Mouse (Mus musculus) brain, embryonic 14.5 days (tissue): ENCODE data around the gene Akap13.

Experiments
- CTCF ChIP-seq: fragments of 200-500 bp; IDR thresholded peaks from 2 replicates; pipeline ENCODE4 v1.5.1; 2012; ENCODE audit warnings: inconsistent platforms, mild to moderate bottlenecking, moderate library complexity, borderline replicate concordance; ENCODE audit not compliant: insufficient read depth, insufficient read length; ENCODE audit errors: extremely low read depth
- POLR2A ChIP-seq: fragments of 200-500 bp; IDR thresholded peaks from 2 replicates; pipeline ENCODE4 v1.6.1; 2012; ENCODE audit warnings: mild to moderate bottlenecking, inconsistent platforms, borderline replicate concordance; ENCODE audit not compliant: poor library complexity, insufficient read depth, insufficient read length, severe bottlenecking; ENCODE audit errors: extremely low read depth

GRCm38 (mm10) chr7:75441947-75442346 lies 13.4 kb upstream of the Akap13 start:
- no peak for TF ChIP-seq CTCF
- TF ChIP-seq POLR2A, result no peak
